Mouse (Mus musculus) cerebellum, adult 2 months (tissue): Measurements from ENCODE around the gene Ms4a13.

Source experiments
- CTCF ChIP-seq: fragments of 200-500 bp; IDR thresholded peaks from 2 replicates; pipeline ENCODE4 v1.5.1; 2011; ENCODE audit warnings: low read depth, mild to moderate bottlenecking, control low read depth, low read length, moderate library complexity, borderline replicate concordance; ENCODE audit not compliant: insufficient read depth
- POLR2A ChIP-seq: fragments of 200-500 bp; IDR thresholded peaks from 2 replicates; pipeline ENCODE4 v1.6.1; 2011; ENCODE audit warnings: low read length, control low read depth, borderline replicate concordance; ENCODE audit not compliant: insufficient read depth

DNA sequence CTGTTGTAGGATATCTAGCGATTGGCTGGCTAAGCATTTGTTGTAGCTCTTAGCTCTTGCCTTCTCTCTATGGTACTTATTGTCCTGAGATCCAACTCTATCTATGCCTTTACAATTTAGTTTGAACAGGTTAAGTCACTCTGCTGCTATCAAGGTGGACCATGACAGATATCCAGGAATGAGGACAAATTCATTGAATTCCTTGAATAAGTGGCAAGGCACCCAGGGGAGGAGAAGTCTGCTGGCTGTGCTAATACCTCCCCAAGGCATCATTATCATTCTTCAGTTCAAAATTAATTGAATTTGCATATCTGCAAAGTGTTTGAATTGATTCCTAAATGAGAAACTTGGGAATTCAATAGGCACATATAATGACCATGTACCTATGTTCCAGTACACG lies 19.1 kb downstream of the Ms4a13 start:
- TF ChIP-seq CTCF (no peak), POLR2A (no peak)
